Mouse (Mus musculus) right cerebral cortex, adult 2 months (tissue): ENCODE measurements around the gene Naip1.
"Not testable (repeated sequence)": the region's sequence is repeated elsewhere in the genome, so short reads cannot be mapped to it uniquely, and the experiment has no call there.

ENCODE experiments used
- DNase-seq, 2 experiments: peaks; one replicate each; pipeline ENCODE4 v3.0.0; 2021 to 2022; ENCODE audit warnings: low spot score in 2 of 2

Naip1 gene

GRCm38 (mm10) chr13:100402930-100403637 is 49.6 kb downstream of the Naip1 start:
- not testable (repeated sequence) for DNase-seq

GRCm38 (mm10) chr13:100391021-100391420 is 61.6 kb downstream of the Naip1 start:
- peak; percentile 32 to 33 for DNase-seq

- no peak for DNase-seq
Measured at GRCm38 (mm10) chr13:100370536-100370935, 82.1 kb downstream of the Naip1 start.
